Mouse (Mus musculus) myocyte (in vitro differentiated cells): ENCODE results near the gene Smpd1.

Experiments used
- E2F4 ChIP-seq: IDR thresholded peaks from one replicate; pipeline ENCODE4 v1.6.1; 2011; ENCODE audit warnings: mild to moderate bottlenecking, control low read depth, moderate library complexity; ENCODE audit not compliant: insufficient read depth
- MYOD1 ChIP-seq, 3 experiments: IDR thresholded peaks; one replicate each; pipeline ENCODE4 v1.6.1; 2011; ENCODE audit warnings: control low read depth in 2 of 3, low read depth in 2 of 3, mild to moderate bottlenecking in 2 of 3, moderate library complexity in 1 of 3; ENCODE audit not compliant: insufficient read length in 2 of 3, control insufficient read depth in 1 of 3
- MYOG ChIP-seq, 3 experiments: IDR thresholded peaks; one replicate each; pipeline ENCODE4 v1.6.1; 2011; ENCODE audit warnings: control low read depth in 2 of 3, low read depth in 2 of 3, mild to moderate bottlenecking in 2 of 3; ENCODE audit not compliant: insufficient read length in 2 of 3, control insufficient read depth in 1 of 3, insufficient read depth in 1 of 3
- POLR2A ChIP-seq: IDR thresholded peaks from one replicate; pipeline ENCODE4 v1.6.1; 2011; ENCODE audit warnings: low read depth, mild to moderate bottlenecking, control low read depth, moderate library complexity; ENCODE audit not compliant: insufficient read length
- TCF12 ChIP-seq: IDR thresholded peaks from one replicate; pipeline ENCODE4 v1.6.1; 2011; ENCODE audit warnings: mild to moderate bottlenecking, control low read depth; ENCODE audit not compliant: poor library complexity, insufficient read depth, severe bottlenecking
- USF1 ChIP-seq: IDR thresholded peaks from one replicate; pipeline ENCODE4 v1.6.1; 2011; ENCODE audit warnings: low read depth, mild to moderate bottlenecking, control low read depth, moderate library complexity

DNA sequence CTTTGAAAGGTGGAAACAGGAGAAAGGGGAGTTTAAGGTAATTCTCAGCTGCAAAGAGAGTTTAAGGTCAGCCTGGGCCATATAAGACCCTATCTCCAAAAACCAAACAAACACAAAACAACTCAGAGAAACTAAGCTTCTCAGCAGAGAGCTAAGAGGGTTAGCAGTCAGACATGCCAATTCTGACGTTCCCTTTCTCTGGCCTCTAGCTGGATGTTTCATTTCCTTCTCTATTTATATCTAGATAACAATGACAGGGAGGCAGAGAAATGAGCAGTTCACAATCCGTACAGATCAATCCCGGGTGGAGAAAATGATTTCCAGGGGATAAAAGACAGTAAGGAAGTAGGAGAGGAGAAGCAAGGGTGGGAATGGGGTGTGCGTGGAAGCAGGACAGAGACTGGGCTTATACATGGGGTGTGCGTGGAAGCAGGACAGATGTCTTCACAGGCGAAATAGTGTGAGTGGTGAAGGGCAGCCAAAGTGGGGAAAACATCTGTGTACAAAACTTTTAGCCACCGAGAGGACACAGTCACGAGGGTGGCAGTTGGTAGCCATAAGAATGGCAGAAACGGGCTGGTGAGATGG, 34.3 kb downstream of the Smpd1 start:
- TF ChIP-seq MYOG (IDR thresholded peaks at IDR 0.05; ENCODE audit: control insufficient read depth in 1 of 3, insufficient read depth in 1 of 3, insufficient read length in 2 of 3, low read depth in 2 of 3) (no peak), TCF12 (no peak), POLR2A (no peak), E2F4 (no peak), MYOD1 (IDR thresholded peaks at IDR 0.05; ENCODE audit: control insufficient read depth in 1 of 3, insufficient read length in 2 of 3, low read depth in 2 of 3) (no peak), USF1 (no peak)
